Comparison of ENCODE assay signal across 8 mouse cellular contexts in the genomic region with DNA sequence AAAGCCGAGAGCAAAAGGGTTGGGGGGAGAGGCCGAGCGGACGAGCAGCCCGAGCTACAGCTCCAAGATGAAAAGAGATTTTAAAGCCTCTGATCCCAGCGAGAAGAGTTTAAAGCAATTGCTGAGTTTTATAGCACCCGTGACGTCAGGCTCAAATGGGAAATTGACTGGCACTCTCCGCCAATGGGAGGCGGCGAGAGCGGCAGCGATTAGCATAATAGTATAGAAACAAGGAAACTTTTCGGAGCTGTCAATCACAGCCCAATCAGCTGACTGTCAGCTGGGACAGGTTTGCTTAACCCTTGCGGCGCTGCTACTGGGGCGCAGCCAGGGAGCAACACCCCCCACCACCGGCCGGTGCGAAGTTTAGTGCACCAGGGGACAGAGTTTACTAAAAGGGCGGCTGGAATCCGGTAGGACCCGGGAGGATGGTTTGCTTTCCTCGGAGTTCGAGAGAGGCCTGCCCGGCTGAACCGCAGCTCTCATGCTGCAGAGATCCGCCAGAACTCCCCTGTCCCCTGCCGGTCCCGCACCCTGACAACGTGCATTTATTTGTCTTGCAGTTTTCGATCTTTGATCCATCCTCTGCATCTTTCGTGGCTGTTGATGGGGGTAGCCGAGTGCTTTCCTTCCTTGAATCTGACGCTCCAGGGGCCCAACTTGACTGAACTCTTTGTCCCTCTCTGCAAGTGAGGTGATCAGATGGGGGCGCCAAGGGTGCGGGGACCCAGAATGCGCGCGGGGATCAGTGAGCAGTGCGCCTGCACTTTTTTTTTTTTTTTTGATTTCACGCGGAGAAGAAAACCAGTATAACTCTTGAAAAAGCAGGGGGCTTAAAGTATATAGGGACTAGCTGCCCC. TPM values are rescaled to one million over a fixed set of nuclear protein-coding genes. Genes with fewer than 3 reads are reported as not detected.
A peak's percentile ranks its signal among the peaks of the same experiment; 100 is the strongest.
DNase-seq lines count a peak whose midpoint lies in the region; ATAC-seq and TF ChIP-seq lines count a peak whose summit lies in the region.

A gene (minus strand): TSS at position 64 of the 860 bp plus-strand sequence.

- no peak for ATAC-seq in erythroblast, adult 5-6 weeks (replicated peaks; ENCODE audit: low FRiP score, poor library complexity, severe bottlenecking)
- ATAC-seq in heart, embryonic 11.5 days (replicated peaks; ENCODE audit: insufficient number of reproducible peaks, low FRiP score, low TSS enrichment): peak; percentile 72
- ATAC-seq in kidney, embryonic 15.5 days (replicated peaks; ENCODE audit: low FRiP score): peak; percentile 75
- ATAC-seq in limb, embryonic 15.5 days (ENCODE audit: insufficient number of reproducible peaks, low FRiP score, low TSS enrichment, low read depth): peak; percentile 83
- ATAC-seq in midbrain, postnatal 0 days (ENCODE audit: low FRiP score): peak; percentile 45

- TF ChIP-seq POLR2A in embryonic fibroblast, embryonic 13.5 days (IDR thresholded peaks at IDR 0.05; ENCODE audit: low read depth, low read length): peak; percentile 96

- DNase-seq in midbrain, postnatal 0 days (ENCODE audit: low spot score): peak; percentile 91
- peak; percentile 38 to 58 for DNase-seq in spleen, postnatal 14 days (ENCODE audit: low spot score in 2 of 2)

- peak within 1 kb of the TSS; percentile 86 for H3K27ac ChIP-seq in embryonic fibroblast, embryonic 13.5 days (ENCODE audit: insufficient read depth, low read length)
- H3K27ac ChIP-seq in heart, embryonic 11.5 days (ENCODE audit: low read depth, low read length): peak within 1 kb of the TSS; percentile 73
- peak within 1 kb of the TSS; percentile 96 for H3K27ac ChIP-seq in kidney, embryonic 15.5 days
- peak within 1 kb of the TSS; percentile 92 for H3K27ac ChIP-seq in limb, embryonic 15.5 days
- H3K27ac ChIP-seq in midbrain, postnatal 0 days (ENCODE audit: low read depth, low read length): peak within 1 kb of the TSS; percentile 77

- no peaks in the 10 kb centered on the region for H3K36me3 ChIP-seq in erythroblast, embryonic 14.5 days (ENCODE audit: control insufficient read depth)
- H3K36me3 ChIP-seq in heart, embryonic 11.5 days (ENCODE audit: control insufficient read depth, insufficient read depth, low read length): no peaks in the 10 kb centered on the region
- no peaks in the 10 kb centered on the region for H3K36me3 ChIP-seq in kidney, embryonic 15.5 days
- no peaks in the 10 kb centered on the region for H3K36me3 ChIP-seq in limb, embryonic 15.5 days
- no peaks in the 10 kb centered on the region for H3K36me3 ChIP-seq in midbrain, postnatal 0 days (ENCODE audit: insufficient read depth, low read length)

- H3K9me3 ChIP-seq in erythroblast, embryonic 14.5 days (ENCODE audit: control insufficient read depth, low read length): no peaks in the 10 kb centered on the region
- H3K9me3 ChIP-seq in heart, embryonic 11.5 days (replicated peaks; ENCODE audit: control insufficient read depth, low read length): no peaks in the 10 kb centered on the region
- no peaks in the 10 kb centered on the region for H3K9me3 ChIP-seq in kidney, embryonic 15.5 days (replicated peaks)
- H3K9me3 ChIP-seq in limb, embryonic 15.5 days: no peaks in the 10 kb centered on the region
- no peaks in the 10 kb centered on the region for H3K9me3 ChIP-seq in midbrain, postnatal 0 days (ENCODE audit: low read length)

- WGBS in heart, embryonic 11.5 days (ENCODE audit: insufficient replicate concordance): under 1% methylated on average over 43 of the region's 43 CpGs
- under 1% methylated on average over 43 of the region's 43 CpGs for WGBS in kidney, embryonic 15.5 days
- under 1% methylated on average over 43 of the region's 43 CpGs for WGBS in limb, embryonic 15.5 days
- WGBS in midbrain, postnatal 0 days: under 1% methylated on average over 43 of the region's 43 CpGs

- H3K4me1 ChIP-seq in erythroblast, embryonic 14.5 days (ENCODE audit: control insufficient read depth): no peaks in the 10 kb centered on the region
- H3K4me1 ChIP-seq in embryonic fibroblast, embryonic 13.5 days (ENCODE audit: control insufficient read depth, insufficient read depth, low read length): no peaks in the 10 kb centered on the region
- no peaks in the 10 kb centered on the region for H3K4me1 ChIP-seq in heart, embryonic 11.5 days (ENCODE audit: control insufficient read depth, insufficient read depth, low read length)
- peaks cover 46% of the 10 kb centered on the region for H3K4me1 ChIP-seq in kidney, embryonic 15.5 days
- H3K4me1 ChIP-seq in limb, embryonic 15.5 days: peaks cover 22% of the 10 kb centered on the region
- H3K4me1 ChIP-seq in midbrain, postnatal 0 days (ENCODE audit: insufficient read depth, low read length): no peaks in the 10 kb centered on the region

- H3K9ac ChIP-seq in heart, embryonic 11.5 days (ENCODE audit: low read depth, low read length): peak within 1 kb of the TSS; percentile 64
- H3K9ac ChIP-seq in kidney, embryonic 15.5 days: peak within 1 kb of the TSS; percentile 76
- H3K9ac ChIP-seq in limb, embryonic 15.5 days: peak within 1 kb of the TSS; percentile 53
- H3K9ac ChIP-seq in midbrain, postnatal 0 days (replicated peaks; ENCODE audit: low read length, poor library complexity, severe bottlenecking): peak within 1 kb of the TSS; percentile 73

- peak within 1 kb of the TSS; percentile 93 for H3K4me2 ChIP-seq in heart, embryonic 11.5 days
- peak within 1 kb of the TSS; percentile 84 for H3K4me2 ChIP-seq in kidney, embryonic 15.5 days
- H3K4me2 ChIP-seq in limb, embryonic 15.5 days: peak within 1 kb of the TSS; percentile 84
- peak within 1 kb of the TSS; percentile 91 for H3K4me2 ChIP-seq in midbrain, postnatal 0 days (ENCODE audit: low read depth, low read length, poor library complexity, severe bottlenecking)

- H3K27me3 ChIP-seq in erythroblast, embryonic 14.5 days (ENCODE audit: control insufficient read depth): peaks cover 45% of the 10 kb centered on the region
- no peaks in the 10 kb centered on the region; the same call in none of the 2 replicates for H3K27me3 ChIP-seq in heart, embryonic 11.5 days (ENCODE audit: control insufficient read depth, insufficient read depth, low read length)
- peaks cover 11% of the 10 kb centered on the region for H3K27me3 ChIP-seq in kidney, embryonic 15.5 days
- H3K27me3 ChIP-seq in limb, embryonic 15.5 days: peaks cover 26% of the 10 kb centered on the region
- H3K27me3 ChIP-seq in midbrain, postnatal 0 days (ENCODE audit: insufficient read depth, low read length): no peaks in the 10 kb centered on the region

- H3K4me3 ChIP-seq in erythroblast, embryonic 14.5 days (replicated peaks): peak within 1 kb of the TSS; percentile 44
- H3K4me3 ChIP-seq in embryonic fibroblast, embryonic 13.5 days (ENCODE audit: insufficient read depth, low read length): peak within 1 kb of the TSS; percentile 57
- peak within 1 kb of the TSS; percentile 57 for H3K4me3 ChIP-seq in heart, embryonic 11.5 days (ENCODE audit: low read depth, low read length)
- peak within 1 kb of the TSS; percentile 76 for H3K4me3 ChIP-seq in kidney, embryonic 15.5 days (replicated peaks)
- peak within 1 kb of the TSS; percentile 60 for H3K4me3 ChIP-seq in limb, embryonic 15.5 days
- H3K4me3 ChIP-seq in midbrain, postnatal 0 days (ENCODE audit: low read depth, low read length): peak within 1 kb of the TSS; percentile 68

- no peak for TF ChIP-seq CTCF in embryonic fibroblast, embryonic 13.5 days (IDR thresholded peaks at IDR 0.05; ENCODE audit: borderline replicate concordance, insufficient read depth, low read length)
- peak; percentile 32; the same call in 1 of the 2 replicates for TF ChIP-seq CTCF in midbrain, postnatal 0 days (IDR thresholded peaks at IDR 0.05)

RNA-seq across cellular contexts. Expression of the gene that starts here (rescaled TPM):
- polyA plus RNA-seq in erythroblast, embryonic 14.5 days (2012): 0.26 TPM in 2 replicates
- total RNA-seq in erythroblast, adult 5-6 weeks (2015; ENCODE audit: low replicate concordance): 2.5 and 4.0 TPM in 2 replicates
- total RNA-seq in erythroblast, adult 5-6 weeks (2017; ENCODE audit: low replicate concordance): 1.8 and 4.1 TPM in 2 replicates
- polyA plus RNA-seq in embryonic fibroblast, embryonic 13.5 days (2011; ENCODE audit: insufficient read length, low read depth, missing spikeins): 9.8 and 22.0 TPM in 2 replicates
- polyA plus RNA-seq in heart, embryonic 11.5 days (2014; fragmentation: Nextera tagmentation; extraction: Ambion mirVana): 2.1 and 2.4 TPM in 2 replicates
- polyA plus RNA-seq in kidney, embryonic 15.5 days (2015; fragmentation: Nextera tagmentation; extraction: Ambion mirVana): 8.6 and 9.9 TPM in 2 replicates
- 8.2 and 8.3 TPM in 2 replicates for polyA plus RNA-seq in limb, embryonic 15.5 days (2015; fragmentation: Nextera tagmentation; extraction: Ambion mirVana)
- 26.6 and 36.4 TPM in 2 replicates for total RNA-seq in midbrain, postnatal 0 days (2014; rRNA removed)
- 7.7 and 7.9 TPM in 2 replicates for polyA plus RNA-seq in midbrain, postnatal 0 days (2015; fragmentation: Nextera tagmentation; extraction: Ambion mirVana)
